8 mouse cellular contexts compared by ENCODE assay signal in the genomic region with DNA sequence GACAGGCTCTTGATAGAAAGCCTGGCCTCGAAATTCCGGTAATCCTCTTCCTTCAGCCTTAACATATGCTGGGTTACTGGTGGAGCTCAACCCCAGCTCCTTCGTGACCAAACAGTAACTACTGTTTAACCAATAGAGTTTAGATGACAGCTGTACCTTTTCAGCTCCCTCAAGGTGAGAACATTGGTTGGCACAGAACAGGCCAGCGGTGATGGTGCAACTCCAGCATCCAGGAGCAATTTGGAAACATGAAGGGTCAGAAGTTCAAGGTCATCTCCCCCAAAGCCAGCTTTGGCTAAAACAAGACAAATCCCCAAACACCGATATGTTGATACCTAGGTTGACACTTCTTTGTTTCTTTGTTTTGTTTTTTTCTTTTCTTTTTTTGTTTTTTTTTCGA. TPM values are rescaled to one million over a fixed set of nuclear protein-coding genes. Genes with fewer than 3 reads are reported as not detected.
A peak's percentile ranks its signal among the peaks of the same experiment; 100 is the strongest.
DNase-seq lines count a peak whose midpoint lies in the region; ATAC-seq and TF ChIP-seq lines count a peak whose summit lies in the region.

No protein-coding gene starts in this region.

- intact Hi-C loops in heart, adult 2 months (cut with DNase I) = loop anchor here (2.0 kb wide), 2 partner anchors 14 to 16 kb away; no protein-coding TSS in a partner anchor

- H3K27me3 ChIP-seq in heart, adult 2 months (ENCODE audit: control insufficient read depth, insufficient read depth, low read length) = no peaks in the 10 kb centered on the region
- peaks cover 13% of the 10 kb centered on the region; the same call in 1 of the 2 replicates for H3K27me3 ChIP-seq in thymus, adult 2 months (ENCODE audit: control insufficient read depth, insufficient read depth, low read length)
- H3K27me3 ChIP-seq in liver, embryonic 11.5 days (replicated peaks; ENCODE audit: control insufficient read depth, insufficient read depth, low read length) = peaks cover 16% of the 10 kb centered on the region; the same call in 1 of the 2 replicates
- no peaks in the 10 kb centered on the region for H3K27me3 ChIP-seq in stomach, postnatal 0 days (ENCODE audit: control insufficient read depth, insufficient read depth, low read length)

- DNase-seq in heart, adult 2 months = no peak
- DNase-seq in heart, adult 18-20 months = no peak
- no peak for DNase-seq in thymus, adult 2 months
- DNase-seq in thymus, postnatal 36 days = no peak
- DNase-seq in liver, embryonic 11.5 days (ENCODE audit: low spot score) = no peak
- no peak for DNase-seq in stomach, postnatal 0 days (ENCODE audit: low spot score)
- no peak for DNase-seq in gastrocnemius, postnatal 25 days
- DNase-seq in adrenal gland, adult 8-10 months = no peak

- H3K4me1 ChIP-seq in heart, adult 2 months (ENCODE audit: control insufficient read depth, insufficient read depth, low read length) = peaks cover 2% of the 10 kb centered on the region
- peaks cover 21% of the 10 kb centered on the region for H3K4me1 ChIP-seq in thymus, adult 2 months (replicated peaks; ENCODE audit: control insufficient read depth, insufficient read depth, low read length)
- H3K4me1 ChIP-seq in liver, embryonic 11.5 days (replicated peaks; ENCODE audit: control insufficient read depth, insufficient read depth, low read length) = peaks cover 7% of the 10 kb centered on the region; the same call in 1 of the 2 replicates
- peaks cover 6% of the 10 kb centered on the region for H3K4me1 ChIP-seq in stomach, postnatal 0 days (replicated peaks; ENCODE audit: control insufficient read depth, insufficient read depth)

- peak overlapping the region; percentile 76 for H3K4me3 ChIP-seq in heart, adult 2 months
- peak overlapping the region; percentile 61 for H3K4me3 ChIP-seq in thymus, adult 2 months (ENCODE audit: control insufficient read depth, insufficient read depth, low read length)
- H3K4me3 ChIP-seq in liver, embryonic 11.5 days (ENCODE audit: low read depth, low read length) = peak overlapping the region; percentile 72
- peak overlapping the region; percentile 70 for H3K4me3 ChIP-seq in stomach, postnatal 0 days (ENCODE audit: low read depth, low read length)

- H3K36me3 ChIP-seq in heart, adult 2 months (ENCODE audit: control insufficient read depth, insufficient read depth, low read length) = no peaks in the 10 kb centered on the region
- H3K36me3 ChIP-seq in thymus, adult 2 months (ENCODE audit: control insufficient read depth, insufficient read depth, low read length) = no peaks in the 10 kb centered on the region
- H3K36me3 ChIP-seq in liver, embryonic 11.5 days (ENCODE audit: control insufficient read depth, insufficient read depth, low read length) = no peaks in the 10 kb centered on the region
- no peaks in the 10 kb centered on the region for H3K36me3 ChIP-seq in stomach, postnatal 0 days (ENCODE audit: control insufficient read depth, insufficient read depth, low read length)

- TF ChIP-seq CTCF in heart, adult 2 months (IDR thresholded peaks at IDR 0.05) = no peak
- no peak for TF ChIP-seq CTCF in thymus, adult 2 months (IDR thresholded peaks at IDR 0.05; ENCODE audit: borderline replicate concordance, control insufficient read depth, extremely low read depth, insufficient read depth, low read length, poor library complexity)
- TF ChIP-seq CTCF in stomach, postnatal 0 days (IDR thresholded peaks at IDR 0.05; ENCODE audit: low read depth) = no peak

- no peak for TF ChIP-seq EP300 in heart, adult 2 months (IDR thresholded peaks at IDR 0.05; ENCODE audit: insufficient read depth, low read depth, low read length)
- no peak for TF ChIP-seq EP300 in stomach, postnatal 0 days (optimal IDR thresholded peaks at IDR 0.05)

- H3K9me3 ChIP-seq in liver, embryonic 11.5 days (ENCODE audit: control insufficient read depth, low read length) = no peaks in the 10 kb centered on the region
- no peaks in the 10 kb centered on the region for H3K9me3 ChIP-seq in stomach, postnatal 0 days (ENCODE audit: control insufficient read depth, low read length)

- H3K27ac ChIP-seq in heart, adult 2 months = peak overlapping the region; percentile 80
- H3K27ac ChIP-seq in thymus, adult 2 months (ENCODE audit: control insufficient read depth, insufficient read depth, low read length) = no peak overlapping the region
- H3K27ac ChIP-seq in liver, embryonic 11.5 days (ENCODE audit: low read depth, low read length) = 0 out of 2 replicates have a peak overlapping the region, but pooled peaks have one; percentile 91
- H3K27ac ChIP-seq in stomach, postnatal 0 days (replicated peaks) = peak overlapping the region; percentile 91

- peak overlapping the region; percentile 97 for H3K4me2 ChIP-seq in liver, embryonic 11.5 days
- H3K4me2 ChIP-seq in stomach, postnatal 0 days (replicated peaks; ENCODE audit: low read depth) = peak overlapping the region; percentile 92

- H3K79me2 ChIP-seq in heart, adult 2 months (replicated peaks; ENCODE audit: control insufficient read depth, insufficient read depth, low read length) = no peaks in the 10 kb centered on the region

- no peak for TF ChIP-seq POLR2A in heart, adult 2 months (IDR thresholded peaks at IDR 0.05; ENCODE audit: insufficient read depth, low read depth, low read length)
- no peak for TF ChIP-seq POLR2A in thymus, adult 2 months (IDR thresholded peaks at IDR 0.05; ENCODE audit: control insufficient read depth, extremely low read depth, insufficient read depth, low read length, poor library complexity)

- no peak overlapping the region; the same call in 1 of the 2 replicates for H3K9ac ChIP-seq in heart, adult 2 months (ENCODE audit: low read depth, low read length)
- H3K9ac ChIP-seq in liver, embryonic 11.5 days (ENCODE audit: low read depth, low read length) = peak overlapping the region; percentile 85
- peak overlapping the region; percentile 77 for H3K9ac ChIP-seq in stomach, postnatal 0 days (ENCODE audit: low read length)

- no peak for ATAC-seq in liver, embryonic 11.5 days (replicated peaks; ENCODE audit: low FRiP score)
- ATAC-seq in stomach, postnatal 0 days (ENCODE audit: low FRiP score, low TSS enrichment) = no peak

- 67% methylated on average over 6 of the region's 6 CpGs for WGBS in heart, adult 2 months
- WGBS in thymus, adult 2 months = 82% methylated on average over 6 of the region's 6 CpGs
- 65% methylated on average over 6 of the region's 6 CpGs for WGBS in liver, embryonic 11.5 days
- 51% methylated on average over 6 of the region's 6 CpGs for WGBS in stomach, postnatal 0 days

RNA-seq across cellular contexts. Expression of gene 1810010H24Rik, which starts 3.3 kb away (rescaled TPM):
- 1 to 10 TPM; 1.9 to 3.0 TPM for total RNA-seq in heart, adult 2 months (2021)
- 1.9 and 2.7 TPM in 2 replicates for polyA plus RNA-seq in heart, adult 2 months (2012; rRNA removed)
- 1 to 10 TPM; 1.4 to 3.7 TPM for total RNA-seq in heart, adult 18-20 months (2021)
- polyA plus RNA-seq in thymus, adult 2 months (2012; rRNA removed) = 0.97 and 1.3 TPM in 2 replicates
- 1.9 and 2.1 TPM in 2 replicates for polyA plus RNA-seq in liver, embryonic 11.5 days (2014; fragmentation: Nextera tagmentation; extraction: Ambion mirVana)
- 6.3 and 6.8 TPM in 2 replicates for polyA plus RNA-seq in stomach, postnatal 0 days (2015; fragmentation: Nextera tagmentation; extraction: Ambion mirVana)
- 1 to 10 TPM in 1 of 2 experiments, under 1 TPM in 1; 0.92 to 1.4 TPM for total RNA-seq in gastrocnemius, postnatal 25 days (2021)
- total RNA-seq in adrenal gland, adult 8-10 months (2022) = 1 to 10 TPM; 2.2 to 3.7 (median 3.0) TPM

RNA-seq across cellular contexts. Expression of gene Kpna2, which starts 29.4 kb away (rescaled TPM):
- total RNA-seq in heart, adult 2 months (2021) = 10 to 100 TPM; 61.1 to 62.9 TPM
- polyA plus RNA-seq in heart, adult 2 months (2012; rRNA removed) = 19.5 and 35.7 TPM in 2 replicates
- total RNA-seq in heart, adult 18-20 months (2021) = 10 to 100 TPM; 70.1 to 72.1 TPM
- polyA plus RNA-seq in thymus, adult 2 months (2012; rRNA removed) = 103 and 134 TPM in 2 replicates
- polyA plus RNA-seq in liver, embryonic 11.5 days (2014; fragmentation: Nextera tagmentation; extraction: Ambion mirVana) = 448 and 517 TPM in 2 replicates
- 146 and 158 TPM in 2 replicates for polyA plus RNA-seq in stomach, postnatal 0 days (2015; fragmentation: Nextera tagmentation; extraction: Ambion mirVana)
- 10 to 100 TPM; 10.9 to 17.1 TPM for total RNA-seq in gastrocnemius, postnatal 25 days (2021)
- 10 to 100 TPM; 20.7 to 37.7 (median 28.8) TPM for total RNA-seq in adrenal gland, adult 8-10 months (2022)
